Mouse (Mus musculus) CH12.LX (cell line): ENCODE results near the gene Arhgef17.

Source experiments
- CTCF ChIP-seq, 2 experiments: IDR thresholded peaks in 1 of 2; conservative IDR thresholded peaks in 1 of 2; 2 replicates each; pipeline ENCODE4 v1.5.1; 2011 to 2012; ENCODE audit warnings: low read depth in 2 of 2, low read length in 2 of 2, improper control_type of control experiment in 1 of 2, inconsistent platforms in 1 of 2, mild to moderate bottlenecking in 1 of 2, moderate library complexity in 1 of 2
- EP300 ChIP-seq: IDR thresholded peaks from 2 replicates; pipeline ENCODE4 v1.6.1; 2011; ENCODE audit warnings: low read length, improper control_type of control experiment
- MAZ ChIP-seq: IDR thresholded peaks from 2 replicates; pipeline ENCODE4 v1.6.1; 2012; ENCODE audit warnings: low read depth, mild to moderate bottlenecking, inconsistent platforms, low read length, improper control_type of control experiment, moderate library complexity
- NRF1 ChIP-seq: IDR thresholded peaks from 2 replicates; pipeline ENCODE4 v1.6.1; 2014; ENCODE audit warnings: low read depth, mild to moderate bottlenecking, inconsistent platforms, low read length, improper control_type of control experiment, moderate library complexity
- POLR2A ChIP-seq: IDR thresholded peaks from 2 replicates; pipeline ENCODE4 v1.6.1; 2011; ENCODE audit warnings: low read depth, mild to moderate bottlenecking, improper control_type of control experiment, low read length
- RAD21 ChIP-seq: IDR thresholded peaks from 2 replicates; pipeline ENCODE4 v1.6.1; 2011; ENCODE audit warnings: low read depth, mild to moderate bottlenecking, low read length, improper control_type of control experiment, moderate library complexity
- TBP ChIP-seq: conservative IDR thresholded peaks from 2 replicates; pipeline ENCODE4 v1.6.1; 2011; ENCODE audit warnings: low read depth, low read length, improper control_type of control experiment
- ZNF384 ChIP-seq: IDR thresholded peaks from 2 replicates; pipeline ENCODE4 v1.6.1; 2012; ENCODE audit warnings: low read depth, low read length, improper control_type of control experiment, inconsistent platforms

DNA sequence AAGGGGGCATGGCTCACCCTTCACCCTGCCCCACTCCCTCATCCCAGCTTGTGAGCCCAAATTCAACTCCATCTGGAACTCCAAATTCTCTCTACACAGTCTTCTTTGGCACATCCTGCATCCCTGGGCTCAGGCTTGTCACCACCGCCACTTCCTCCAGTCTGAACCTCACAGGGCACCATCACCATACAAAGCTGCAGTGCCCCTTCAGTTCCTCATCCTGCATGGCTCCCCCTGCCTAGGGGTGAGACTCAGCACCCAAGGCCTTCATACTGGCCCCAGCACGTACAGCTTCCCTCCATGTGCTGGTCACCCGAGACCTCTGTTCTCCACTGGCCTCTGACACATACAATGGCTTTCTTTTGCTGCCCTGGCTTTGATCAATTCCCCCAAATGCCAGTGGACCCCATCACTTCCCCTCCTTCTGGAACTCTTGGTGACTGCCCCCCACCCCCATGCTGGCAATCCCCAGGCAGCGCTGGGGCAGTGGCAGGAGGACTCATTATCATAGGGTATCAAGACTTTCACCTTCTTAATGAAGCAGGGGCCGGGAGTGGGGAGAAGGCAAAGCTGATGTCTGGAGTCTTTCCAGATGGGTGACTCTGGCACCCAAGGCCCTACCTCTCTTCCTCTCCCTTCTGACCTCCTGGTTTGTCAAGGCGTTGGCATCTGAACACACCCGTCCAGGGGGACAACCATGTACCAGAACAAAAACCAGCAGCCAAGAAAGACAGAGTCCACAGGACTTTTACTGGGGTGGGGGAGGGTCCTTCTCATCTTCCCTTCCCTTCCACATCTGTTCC lies 12.7 kb downstream of the Arhgef17 start:
- TF ChIP-seq CTCF (conservative IDR thresholded peaks at IDR 0.05 in 1 of 2, IDR thresholded peaks at IDR 0.05 in 1 of 2; ENCODE audit: low read depth in 2 of 2, low read length in 2 of 2) (no peak), NRF1 (no peak), RAD21 (no peak), POLR2A (no peak), MAZ (no peak), EP300 (no peak), TBP (no peak), ZNF384 (no peak)
